Mouse (Mus musculus) liver, embryonic 15.5 days (tissue): ENCODE results near the gene Zbtb16. TPM values are rescaled to one million over a fixed set of nuclear protein-coding genes. Genes with fewer than 3 reads are reported as not detected.

ENCODE experiments used
- ATAC-seq: fragments of 200-750 bp; cut with Nextera tagmentation; 2 replicates; pipeline ENCODE4 v1.8.0; 2017; ENCODE audit warnings: moderate number of reproducible peaks, mild to moderate bottlenecking, moderate library complexity; ENCODE audit not compliant: insufficient read depth
- H3K27ac ChIP-seq: fragments of 300-500 bp; sonication (generic); replicated peaks from 2 replicates; pipeline ENCODE4 v1.5.1; 2015; ENCODE audit warnings: mild to moderate bottlenecking, inconsistent platforms
- H3K27me3 ChIP-seq: fragments of 300-500 bp; sonication (generic); 2 replicates; pipeline ENCODE4 v1.6.1; 2015; ENCODE audit warnings: mild to moderate bottlenecking, inconsistent platforms
- H3K36me3 ChIP-seq: fragments of 300-500 bp; sonication (generic); replicated peaks from 2 replicates; pipeline ENCODE4 v1.6.1; 2015; ENCODE audit warnings: moderate library complexity, mild to moderate bottlenecking, inconsistent platforms
- H3K4me1 ChIP-seq: fragments of 300-500 bp; sonication (generic); replicated peaks from 2 replicates; pipeline ENCODE4 v1.6.1; 2015; ENCODE audit warnings: inconsistent platforms
- H3K4me2 ChIP-seq: fragments of 300-500 bp; sonication (generic); 2 replicates; pipeline ENCODE4 v1.6.1; 2015; ENCODE audit warnings: moderate library complexity, mild to moderate bottlenecking, inconsistent platforms
- H3K4me3 ChIP-seq: fragments of 300-500 bp; sonication (generic); replicated peaks from 2 replicates; pipeline ENCODE4 v1.5.1; 2015; ENCODE audit warnings: mild to moderate bottlenecking, inconsistent platforms
- H3K9ac ChIP-seq: fragments of 300-500 bp; sonication (generic); 2 replicates; pipeline ENCODE4 v1.6.1; 2015; ENCODE audit warnings: moderate library complexity, mild to moderate bottlenecking, inconsistent platforms
- H3K9me3 ChIP-seq: fragments of 300-500 bp; sonication (generic); replicated peaks from 2 replicates; pipeline ENCODE4 v1.6.1; 2016; ENCODE audit warnings: inconsistent platforms
- WGBS: fragments of 180-500 bp; shearing (Covaris S2); methylation state at CpG from one replicate; pipeline ENCODE4 v1.1.7; 2015; ENCODE audit warnings: mixed read lengths; ENCODE audit not compliant: insufficient replicate concordance; 5-methylcytosine and 5-hydroxymethylcytosine counted together
- polyA plus RNA-seq: library from polyadenylated mRNA; unstranded; fragments of >200 nt; fragmentation: Nextera tagmentation; extraction: Ambion mirVana; gene quantifications from 2 replicates; pipeline ENCODE4 v1.2.1, GENCODE M21; 2015

Zbtb16 gene
- polyA plus RNA-seq, 1 experiment from 2014 or later, result 0.54 TPM

GRCm38 (mm10) chr9:48784937-48785336 is 51.1 kb downstream of the Zbtb16 start:
- H3K9me3 ChIP-seq, result no peaks in the 10 kb centered on the region
- H3K27me3 ChIP-seq, result peaks cover 38% of the 10 kb centered on the region
- no peak overlapping the region for H3K4me2 ChIP-seq
- no peak overlapping the region for H3K4me3 ChIP-seq
- no peak for ATAC-seq
- WGBS, result 53% methylated on average over 6 of the region's 6 CpGs
- no peaks in the 10 kb centered on the region for H3K4me1 ChIP-seq
- no peak overlapping the region for H3K27ac ChIP-seq
- H3K9ac ChIP-seq, result no peak overlapping the region
- no peaks in the 10 kb centered on the region for H3K36me3 ChIP-seq

- Histone ChIP-seq H3K9me3 (no peaks in the 10 kb centered on the region), H3K27ac (no peak overlapping the region), H3K9ac (no peak overlapping the region), H3K36me3 (no peaks in the 10 kb centered on the region), H3K4me1 (no peaks in the 10 kb centered on the region), H3K27me3 (peaks cover 39% of the 10 kb centered on the region; the same call in 1 of the 2 replicates), H3K4me3 (no peak overlapping the region), H3K4me2 (no peak overlapping the region)
- WGBS, result 35% methylated on average over 4 of the region's 4 CpGs
- ATAC-seq, result no peak
These were observed 52.7 kb downstream of the Zbtb16 start for GRCm38 (mm10) chr9:48783292-48783691.

- Histone ChIP-seq H3K4me1 (no peaks in the 10 kb centered on the region), H3K9me3 (no peaks in the 10 kb centered on the region), H3K9ac (no peak overlapping the region), H3K4me3 (no peak overlapping the region), H3K27me3 (peaks cover 40% of the 10 kb centered on the region; the same call in 1 of the 2 replicates), H3K36me3 (no peaks in the 10 kb centered on the region), H3K4me2 (no peak overlapping the region), H3K27ac (no peak overlapping the region)
- no peak for ATAC-seq
- WGBS, result 59% methylated on average over 15 of the region's 15 CpGs
These were observed 53.5 kb downstream of the Zbtb16 start for GRCm38 (mm10) chr9:48782284-48783060.

GRCm38 (mm10) chr9:48776268-48776667 is 59.8 kb downstream of the Zbtb16 start:
- Histone ChIP-seq H3K27ac (no peak overlapping the region), H3K4me2 (no peak overlapping the region), H3K4me1 (no peaks in the 10 kb centered on the region), H3K27me3 (peaks cover 22% of the 10 kb centered on the region; the same call in 1 of the 2 replicates), H3K4me3 (no peak overlapping the region), H3K9me3 (no peaks in the 10 kb centered on the region), H3K36me3 (no peaks in the 10 kb centered on the region), H3K9ac (no peak overlapping the region)
- ATAC-seq, result no peak
- 79% methylated on average over 7 of the region's 7 CpGs for WGBS

GRCm38 (mm10) chr9:48775561-48775960 is 60.5 kb downstream of the Zbtb16 start:
- no peak overlapping the region for H3K4me2 ChIP-seq
- H3K9ac ChIP-seq, result no peak overlapping the region
- H3K27ac ChIP-seq, result no peak overlapping the region
- 40% methylated on average over 2 of the region's 2 CpGs for WGBS
- H3K27me3 ChIP-seq, result 0 out of 2 replicates have a peak, but pooled peaks cover 18% of the 10 kb centered on the region
- H3K36me3 ChIP-seq, result no peaks in the 10 kb centered on the region
- no peaks in the 10 kb centered on the region for H3K9me3 ChIP-seq
- ATAC-seq, result no peak
- no peak overlapping the region for H3K4me3 ChIP-seq
- H3K4me1 ChIP-seq, result no peaks in the 10 kb centered on the region

GRCm38 (mm10) chr9:48773710-48774109 is 62.3 kb downstream of the Zbtb16 start:
- Histone ChIP-seq H3K4me3 (no peak overlapping the region), H3K9ac (no peak overlapping the region), H3K27ac (no peak overlapping the region), H3K27me3 (0 out of 2 replicates have a peak, but pooled peaks cover 10% of the 10 kb centered on the region), H3K9me3 (no peaks in the 10 kb centered on the region), H3K4me2 (no peak overlapping the region), H3K36me3 (no peaks in the 10 kb centered on the region), H3K4me1 (no peaks in the 10 kb centered on the region)
- 67% methylated on average over 8 of the region's 8 CpGs for WGBS
- no peak for ATAC-seq

- Histone ChIP-seq H3K27me3 (0 out of 2 replicates have a peak, but pooled peaks cover 7% of the 10 kb centered on the region), H3K36me3 (no peaks in the 10 kb centered on the region), H3K9me3 (no peaks in the 10 kb centered on the region), H3K4me1 (no peaks in the 10 kb centered on the region), H3K9ac (no peak overlapping the region), H3K4me3 (no peak overlapping the region), H3K27ac (no peak overlapping the region), H3K4me2 (no peak overlapping the region)
- 73% methylated on average over 6 of the region's 6 CpGs for WGBS
- no peak for ATAC-seq
These were observed 62.9 kb downstream of the Zbtb16 start for GRCm38 (mm10) chr9:48773130-48773529.

- H3K36me3 ChIP-seq, result no peaks in the 10 kb centered on the region
- no peak overlapping the region for H3K9ac ChIP-seq
- no peaks in the 10 kb centered on the region for H3K27me3 ChIP-seq
- no peak overlapping the region for H3K27ac ChIP-seq
- H3K4me1 ChIP-seq, result no peaks in the 10 kb centered on the region
- WGBS, result 66% methylated on average over 6 of the region's 6 CpGs
- no peak for ATAC-seq
- H3K4me3 ChIP-seq, result no peak overlapping the region
- H3K9me3 ChIP-seq, result no peaks in the 10 kb centered on the region
- no peak overlapping the region for H3K4me2 ChIP-seq
These were observed 64.5 kb downstream of the Zbtb16 start for GRCm38 (mm10) chr9:48771504-48771903.

- H3K27me3 ChIP-seq, result no peaks in the 10 kb centered on the region
- ATAC-seq, result no peak
- H3K36me3 ChIP-seq, result no peaks in the 10 kb centered on the region
- H3K27ac ChIP-seq, result no peak overlapping the region
- WGBS, result 64% methylated on average over 4 of the region's 4 CpGs
- no peak overlapping the region for H3K9ac ChIP-seq
- H3K4me1 ChIP-seq, result no peaks in the 10 kb centered on the region
- no peaks in the 10 kb centered on the region for H3K9me3 ChIP-seq
- H3K4me2 ChIP-seq, result no peak overlapping the region
- no peak overlapping the region for H3K4me3 ChIP-seq
These were observed 67.1 kb downstream of the Zbtb16 start for GRCm38 (mm10) chr9:48768965-48769364.

GRCm38 (mm10) chr9:48767666-48768432 is 68.2 kb downstream of the Zbtb16 start:
- ATAC-seq, result no peak
- Histone ChIP-seq H3K27me3 (no peaks in the 10 kb centered on the region), H3K4me1 (no peaks in the 10 kb centered on the region), H3K27ac (no peak overlapping the region), H3K4me2 (no peak overlapping the region), H3K9me3 (no peaks in the 10 kb centered on the region), H3K36me3 (no peaks in the 10 kb centered on the region), H3K4me3 (no peak overlapping the region), H3K9ac (no peak overlapping the region)
- 72% methylated on average over 20 of the region's 20 CpGs for WGBS

- Histone ChIP-seq H3K9ac (no peak overlapping the region), H3K4me3 (no peak overlapping the region), H3K27me3 (no peaks in the 10 kb centered on the region), H3K9me3 (no peaks in the 10 kb centered on the region), H3K4me1 (no peaks in the 10 kb centered on the region), H3K27ac (no peak overlapping the region), H3K4me2 (no peak overlapping the region), H3K36me3 (no peaks in the 10 kb centered on the region)
- no peak for ATAC-seq
These were observed 70.1 kb downstream of the Zbtb16 start for GRCm38 (mm10) chr9:48765927-48766326.
